In genomic region chr6:129275220-129275619, GRCm38 (mm10) we compare ENCODE assay signal across 10 mouse cellular contexts. TPM values are rescaled to one million over a fixed set of nuclear protein-coding genes. Genes with fewer than 3 reads are reported as not detected.
DNase-seq lines count a peak whose midpoint lies in the region; ATAC-seq lines count a peak whose summit lies in the region.
"Had no signal": no experiment of that assay in that cellular context is flagged by ENCODE, and none has a peak within 500 bp of the region (broad histone marks: within the 10 kb centered on the region; RNA-seq: fewer than 3 reads in every experiment).

Gene Cd69 (minus strand): TSS chr6:129275436.

- ATAC-seq in granulocyte monocyte progenitor cell, adult 5-6 weeks (replicated peaks; ENCODE audit: poor library complexity, severe bottlenecking), result peak; percentile 73
- ATAC-seq: forebrain, embryonic 13.5 days had no signal

- DNase-seq in CD4-positive, CD25-positive, alpha-beta regulatory T cell, adult 2 months (ENCODE audit: low read depth, low spot score), result peak; percentile 94
- peak; percentile 70 for DNase-seq in lung, postnatal 36 days
- DNase-seq in spleen, postnatal 14 days (ENCODE audit: low spot score in 2 of 2), result peak; percentile 11 to 41
- DNase-seq in gastrocnemius, adult 18-20 months (ENCODE audit: low spot score), result no peak
- DNase-seq in retina, postnatal 1 day, result no peak
- no peak for DNase-seq in urinary bladder, adult 18-20 months (ENCODE audit: low spot score in 2 of 2)
- DNase-seq in heart, adult 9 months (ENCODE audit: low spot score in 2 of 2), result no peak

RNA-seq across cellular contexts. Expression of gene Cd69, which starts in this region (rescaled TPM):
- total RNA-seq in granulocyte monocyte progenitor cell, adult 5-6 weeks (2014; fragmentation: Nextera tagmentation), result 60.9 and 69.3 TPM in 2 replicates
- 163 and 224 TPM in 2 replicates for total RNA-seq in granulocyte monocyte progenitor cell, adult 5-6 weeks (2017)
- total RNA-seq in gastrocnemius, adult 18-20 months (2021), result under 1 TPM in 1 of 2 experiments, not detected in 1; 0.12 TPM
- total RNA-seq: left cerebral cortex, adult 8-10 months had no signal

Comparison
In these comparisons a context has a peak if more than half of its experiments do, and no peak if none do; other contexts are left out.
1. RNA of gene Cd69 (total RNA-seq): 60.9 to 224 TPM in granulocyte monocyte progenitor cell, adult 5-6 weeks; 0.12 TPM in gastrocnemius, adult 18-20 months; every median in the first group is over 10 times any median in the second.
2. DNase-seq: peak in CD4-positive, CD25-positive, alpha-beta regulatory T cell, adult 2 months (single experiment), lung, postnatal 36 days (single experiment) and spleen, postnatal 14 days (2 of 2); none in gastrocnemius, adult 18-20 months (single experiment), retina, postnatal 1 day (single experiment), urinary bladder, adult 18-20 months (0 of 2) and heart, adult 9 months (0 of 2).